Mouse (Mus musculus) ES-E14 (cell line): ENCODE measurements at regions not wholly inside any gene's neighbourhood (a gene's known extent, or its start where the extent isn't known, plus 50 kb on each side); places are given as distances from the start of the nearest gene placed in this dataset.

Experiments
- MAFK ChIP-seq: IDR thresholded peaks from 2 replicates; pipeline ENCODE4 v1.6.1; 2014; ENCODE audit warnings: mild to moderate bottlenecking, low read depth, low read length, inconsistent platforms; ENCODE audit not compliant: insufficient read depth
- ZC3H11A ChIP-seq: IDR thresholded peaks from 2 replicates; pipeline ENCODE4 v1.6.1; 2012; ENCODE audit warnings: low read depth, mild to moderate bottlenecking, inconsistent platforms, low read length, borderline replicate concordance
- ZNF384 ChIP-seq: IDR thresholded peaks from 2 replicates; pipeline ENCODE4 v1.6.1; 2012; ENCODE audit warnings: low read depth, low read length, inconsistent platforms

- no peak for TF ChIP-seq ZNF384
- no peak for TF ChIP-seq ZC3H11A
- TF ChIP-seq MAFK: no peak
Measured at GRCm38 (mm10) chr1:168743435-168743834, 311.4 kb upstream of the Pbx1 start.
